Mouse (Mus musculus): ENCODE results near the gene Cnpy3.

The Cnpy3 gene

DNA sequence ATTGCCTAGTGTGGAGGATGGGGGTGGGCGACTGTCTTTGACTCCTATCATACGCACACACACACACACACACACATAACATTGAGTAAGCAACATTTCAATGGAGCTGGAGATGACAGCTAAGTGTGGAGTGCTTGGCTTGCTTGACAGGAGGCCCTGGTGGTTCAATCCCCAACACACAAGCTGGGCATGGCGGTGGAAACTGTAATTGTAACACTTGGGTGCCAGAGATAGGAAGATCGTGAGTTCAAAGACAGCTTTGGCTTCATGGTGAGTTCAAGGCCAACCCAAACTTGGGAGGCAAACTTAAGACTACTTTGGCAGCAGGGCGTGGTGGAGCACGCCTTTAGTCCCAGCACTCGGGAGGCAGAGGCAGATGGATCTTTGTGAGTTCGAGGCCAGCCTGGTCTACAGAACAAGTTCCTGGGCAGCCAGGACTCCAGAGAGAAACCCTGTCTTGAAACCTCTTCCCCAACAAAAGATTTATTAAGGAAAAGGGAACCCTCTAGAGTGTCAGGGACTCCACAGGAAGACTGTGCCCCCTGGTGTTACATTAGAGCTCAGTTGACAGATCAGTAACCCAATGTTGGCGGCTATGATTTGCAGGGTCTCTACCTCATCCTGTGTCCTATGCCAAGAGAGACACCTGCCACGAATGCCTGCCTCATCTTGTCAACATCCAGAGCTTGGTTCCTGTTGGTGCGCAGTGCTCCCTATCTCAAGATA lies 37.1 kb downstream of the Cnpy3 start:
- peak; percentile 76 for DNase-seq (ENCODE audit: low read depth, low spot score)

DNA sequence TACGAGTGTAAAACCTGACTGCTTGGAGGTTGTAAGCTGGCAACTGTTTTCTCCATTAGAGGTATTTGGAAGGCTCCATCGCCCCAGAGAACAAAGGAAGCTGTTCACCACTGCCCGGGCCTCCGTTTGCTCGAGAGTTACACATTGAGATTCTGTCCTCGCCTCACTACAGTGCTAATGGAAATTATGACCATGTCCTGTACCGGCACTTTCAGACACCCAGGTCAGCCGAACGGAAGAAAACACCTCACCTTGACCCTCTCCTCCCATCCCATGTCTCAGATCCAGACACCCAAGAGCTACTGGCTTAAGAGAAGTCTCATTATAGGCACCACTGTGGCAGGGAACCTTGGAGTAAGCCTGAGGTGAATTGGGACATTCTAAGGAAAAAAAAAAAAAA lies 38.2 kb downstream of the Cnpy3 start:
- DNase-seq (ENCODE audit: low read depth, low spot score), result no peak

DNA sequence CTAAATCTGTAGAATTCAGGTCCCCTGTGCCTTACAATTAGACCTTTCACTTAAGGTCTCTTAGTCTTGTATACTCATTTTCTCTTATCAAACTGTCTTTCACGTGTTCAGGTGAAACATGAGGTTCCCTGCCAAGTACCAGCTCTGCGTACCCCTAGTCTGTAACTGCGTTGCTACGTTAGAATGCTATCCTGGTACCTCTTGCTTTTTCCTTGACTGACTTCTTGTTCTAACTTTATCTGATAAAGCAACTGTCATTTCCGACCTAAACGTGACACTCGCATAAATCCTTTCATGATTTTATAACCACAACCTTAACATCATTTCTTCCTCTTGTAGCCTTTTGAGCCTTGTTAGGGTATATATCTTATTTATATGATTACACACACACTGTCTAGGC lies 39.6 kb downstream of the Cnpy3 start:
- DNase-seq (ENCODE audit: low read depth, low spot score), result no peak

DNA sequence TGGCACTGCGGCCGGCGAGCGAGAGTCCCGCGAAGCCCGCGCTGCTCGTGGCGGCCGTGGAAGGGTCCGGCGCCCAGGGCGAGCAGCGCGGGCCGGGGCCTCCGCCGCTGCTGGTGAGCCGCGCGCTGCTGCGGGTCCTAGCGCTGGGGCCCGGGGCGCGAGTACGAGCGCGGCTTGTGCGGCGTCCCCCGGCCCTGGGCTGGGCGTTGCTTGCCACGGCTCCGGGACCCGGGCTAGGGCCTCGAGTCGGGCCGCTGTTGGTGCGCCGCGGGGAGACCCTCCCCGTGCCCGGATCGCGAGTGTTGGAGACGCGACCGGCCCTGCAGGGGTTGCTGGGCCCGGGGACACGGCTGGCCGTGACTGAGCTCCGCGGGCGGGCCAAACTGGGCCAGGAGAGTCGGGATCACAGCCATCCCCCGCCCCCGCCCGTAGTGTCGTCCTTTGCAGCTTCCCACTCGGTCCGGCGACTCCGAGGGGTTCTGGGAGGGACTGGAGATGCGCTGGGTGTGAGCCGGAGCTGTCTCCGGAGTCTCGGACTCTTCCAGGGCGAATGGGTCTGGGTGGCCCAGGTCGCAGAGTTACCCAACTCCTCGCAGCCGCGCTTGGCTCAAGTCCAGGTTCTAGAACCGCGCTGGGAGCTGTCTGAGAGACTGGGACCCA lies 40.3 kb downstream of the Cnpy3 start:
- DNase-seq (ENCODE audit: low read depth, low spot score), result no peak

DNA sequence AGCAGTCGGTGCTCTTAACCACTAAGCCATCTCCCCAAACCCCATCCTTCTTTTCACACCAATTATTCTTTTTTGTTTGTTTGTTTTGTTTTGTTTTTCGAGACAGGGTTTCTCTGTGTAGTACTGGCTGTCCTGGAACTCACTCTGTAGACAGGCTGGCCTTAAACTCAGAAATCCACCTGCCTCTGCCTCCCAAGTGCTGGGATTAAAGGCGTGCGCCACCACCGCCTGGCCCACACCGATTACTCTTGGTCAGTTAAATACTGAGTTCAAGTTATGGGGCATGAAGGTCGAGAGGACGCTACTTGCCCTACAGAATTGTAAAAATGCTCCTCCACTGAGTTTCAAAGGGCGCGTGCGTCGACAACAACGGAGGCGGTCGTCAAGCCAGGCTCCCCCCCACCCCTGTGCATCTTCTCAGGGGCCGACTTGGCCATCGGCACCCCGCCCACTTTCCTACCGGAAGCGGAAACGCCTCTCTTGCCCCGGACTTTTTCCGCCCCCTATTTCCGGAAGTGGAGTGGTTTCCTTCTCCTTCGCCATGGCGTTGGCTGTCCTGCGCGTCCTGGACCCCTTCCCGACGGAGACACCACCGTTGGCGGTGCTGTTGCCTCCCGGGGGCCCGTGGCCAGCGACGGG lies 40.9 kb downstream of the Cnpy3 start, which contains the start of gene Pex6:
Gene Pex6, plus strand, starts transcription at position 505 of the 639 bp plus-strand sequence.
- peak; percentile 93 for DNase-seq (ENCODE audit: low read depth, low spot score)

DNA sequence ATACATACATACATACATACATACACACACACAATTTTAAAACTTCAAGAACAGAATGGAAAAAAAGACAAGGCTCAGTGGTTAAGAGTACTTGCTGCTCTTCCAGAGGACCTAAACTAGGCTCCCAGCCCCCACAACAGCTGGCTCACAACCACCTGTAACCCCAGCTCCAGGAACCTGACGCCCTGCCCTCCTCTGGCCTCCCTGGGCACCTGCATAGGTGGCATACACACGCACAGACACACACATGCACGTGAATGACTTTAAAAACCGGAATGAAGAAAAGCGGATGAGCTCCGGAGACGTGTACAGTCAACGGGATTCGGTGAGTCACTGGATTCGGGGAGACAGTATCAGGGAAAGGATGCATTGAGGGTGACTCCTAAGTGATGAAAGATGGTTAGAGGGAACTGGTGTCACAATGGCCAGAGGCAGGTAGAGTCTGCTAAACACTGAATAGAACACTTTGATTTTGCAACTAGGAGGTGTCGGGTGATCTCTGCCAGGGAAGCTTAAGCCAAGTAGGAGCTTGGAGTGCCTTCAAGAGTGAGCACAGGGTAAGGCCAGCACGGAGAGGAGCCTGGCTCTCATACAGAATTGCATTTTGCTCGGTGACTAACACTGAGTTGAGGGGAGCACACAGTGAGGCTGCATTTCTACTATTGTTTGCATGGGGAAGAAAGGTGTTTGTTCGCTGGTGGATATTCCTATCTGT lies 45.5 kb downstream of the Cnpy3 start:
- no peak for DNase-seq (ENCODE audit: low read depth, low spot score)

DNA sequence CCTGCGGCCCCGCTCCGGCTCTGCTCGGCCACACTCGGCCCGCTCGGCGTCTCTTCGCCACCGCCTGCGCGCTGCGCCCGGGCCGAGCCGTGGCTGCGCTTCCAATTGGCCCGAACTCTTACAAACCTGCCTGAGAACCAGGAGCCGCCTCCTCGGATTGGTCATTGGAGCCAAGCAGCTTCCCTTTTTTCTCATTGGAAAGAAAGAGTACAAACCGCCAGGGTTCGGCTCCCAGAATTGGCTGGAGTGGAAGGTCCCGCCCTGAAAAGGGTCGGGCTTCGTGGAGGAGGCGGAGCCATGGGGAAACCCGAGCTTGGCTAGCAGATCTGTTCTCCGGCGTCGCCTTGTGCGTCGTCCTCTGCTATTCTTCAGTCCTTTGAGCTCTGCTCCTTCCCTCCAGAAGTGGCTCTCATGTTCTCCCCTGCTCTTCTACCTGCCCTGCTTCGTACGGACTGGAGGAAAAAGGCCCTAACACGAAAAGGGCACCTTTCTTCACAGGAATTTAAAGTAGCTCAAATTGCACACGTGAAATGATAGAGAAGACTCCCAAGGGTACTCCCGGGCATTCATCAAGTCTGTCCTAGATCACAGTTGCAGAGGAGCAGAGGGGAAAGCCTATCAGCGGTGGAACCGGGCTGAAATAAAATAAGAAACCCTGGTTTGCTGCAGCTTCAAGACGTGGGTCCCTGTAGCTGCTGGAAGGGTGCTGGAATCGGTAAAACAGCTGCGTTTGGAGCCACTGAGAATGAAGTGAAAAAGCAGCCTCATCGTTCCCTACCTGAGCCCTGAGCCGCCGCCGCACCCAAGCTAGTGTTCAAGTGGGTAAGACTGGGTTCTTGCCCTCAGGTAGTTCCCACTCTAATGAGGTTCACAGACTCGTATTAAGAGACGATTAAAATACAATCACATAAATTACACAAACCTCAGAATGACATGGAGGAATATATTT lies 46.9 kb downstream of the Cnpy3 start, which contains the start of gene Ppp2r5d:
Gene Ppp2r5d, minus strand, starts transcription at position 225 of the 949 bp plus-strand sequence.
- DNase-seq (ENCODE audit: low read depth, low spot score), result peak; percentile 97

DNA sequence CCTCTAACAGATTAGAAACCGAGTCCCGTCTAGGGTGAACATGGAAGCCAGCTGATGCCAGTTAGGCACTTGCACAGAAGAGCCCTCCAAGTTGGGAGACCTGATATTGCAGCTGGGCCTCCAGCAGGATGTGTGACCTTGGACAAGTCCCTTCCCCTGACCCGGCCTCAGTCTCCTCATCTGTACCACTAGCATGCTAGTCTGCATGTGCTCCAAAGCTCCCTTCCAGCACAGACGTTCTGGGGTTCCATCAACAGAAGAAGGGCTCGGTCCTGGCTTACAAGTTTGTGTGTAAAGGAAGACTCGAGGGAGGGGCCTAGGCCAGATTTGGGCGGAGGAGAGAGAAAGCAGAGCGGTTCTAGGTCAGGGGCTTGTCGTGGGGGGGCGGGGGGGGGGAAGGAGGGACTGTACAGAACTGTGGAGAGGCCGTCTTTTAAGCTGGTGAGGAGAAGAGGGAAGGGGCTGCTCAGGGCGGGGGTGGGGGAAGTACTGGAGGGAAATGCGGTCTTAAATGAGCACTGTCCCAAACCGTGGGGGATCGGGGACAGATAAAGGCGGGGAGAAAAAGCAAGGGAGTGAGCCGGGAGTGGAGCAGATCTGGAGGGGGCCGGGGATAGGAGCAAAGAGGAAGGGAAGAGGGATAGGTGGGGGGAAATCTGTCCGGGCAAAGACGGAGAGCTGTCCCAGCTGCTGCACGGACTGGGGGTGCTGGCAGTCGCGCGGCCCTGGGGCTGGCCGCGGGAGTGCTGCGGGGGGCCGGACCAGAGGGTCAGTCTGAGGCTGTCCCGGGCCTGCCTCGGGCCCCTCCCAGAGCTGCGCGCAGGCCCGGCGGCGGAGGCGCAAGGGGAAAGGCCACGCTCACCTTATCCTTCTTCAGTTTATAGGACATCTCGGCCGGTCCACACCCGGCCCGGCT lies 47.8 kb downstream of the Cnpy3 start:
- DNase-seq (ENCODE audit: low read depth, low spot score), result no peak

DNA sequence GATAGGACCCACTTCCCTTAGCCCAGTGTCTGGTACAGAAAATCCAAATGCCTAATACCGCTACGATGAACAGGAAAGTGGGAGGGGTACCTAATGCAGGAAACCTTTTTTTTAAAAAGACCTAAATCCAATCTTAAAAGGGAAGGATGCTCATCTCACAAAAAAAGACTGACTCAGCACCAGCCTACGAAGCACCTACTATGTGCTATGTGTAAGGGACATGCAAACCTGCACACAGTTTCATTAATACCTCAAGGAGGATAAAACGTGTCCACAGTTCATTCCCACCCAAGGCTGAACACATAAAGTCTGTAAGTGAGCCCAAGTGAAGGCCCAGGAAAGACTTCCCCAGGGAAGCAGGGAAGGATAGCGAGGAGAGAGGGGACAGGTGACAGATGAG lies 49.5 kb downstream of the Cnpy3 start:
- no peak for DNase-seq (ENCODE audit: low read depth, low spot score)

DNA sequence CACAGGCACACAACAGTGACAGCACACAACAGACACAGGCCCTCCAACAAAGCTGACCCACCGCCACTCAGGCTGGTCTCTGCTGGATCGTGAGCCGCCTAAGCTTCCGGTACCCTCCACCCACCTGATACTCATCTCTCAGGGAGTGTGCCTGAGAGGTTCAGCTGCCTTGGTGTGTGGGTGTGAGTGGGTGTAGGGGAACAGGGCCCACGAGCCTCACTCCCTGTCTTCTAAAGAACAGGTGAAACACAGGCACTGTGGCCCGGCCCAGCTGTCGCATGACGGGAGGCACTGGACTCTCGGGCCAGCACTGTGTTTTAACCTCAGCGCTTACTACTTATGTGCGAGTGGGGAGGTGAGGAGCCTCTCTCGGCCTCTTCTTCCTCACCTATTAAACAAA lies 49.9 kb downstream of the Cnpy3 start:
- no peak for DNase-seq (ENCODE audit: low read depth, low spot score)

DNA sequence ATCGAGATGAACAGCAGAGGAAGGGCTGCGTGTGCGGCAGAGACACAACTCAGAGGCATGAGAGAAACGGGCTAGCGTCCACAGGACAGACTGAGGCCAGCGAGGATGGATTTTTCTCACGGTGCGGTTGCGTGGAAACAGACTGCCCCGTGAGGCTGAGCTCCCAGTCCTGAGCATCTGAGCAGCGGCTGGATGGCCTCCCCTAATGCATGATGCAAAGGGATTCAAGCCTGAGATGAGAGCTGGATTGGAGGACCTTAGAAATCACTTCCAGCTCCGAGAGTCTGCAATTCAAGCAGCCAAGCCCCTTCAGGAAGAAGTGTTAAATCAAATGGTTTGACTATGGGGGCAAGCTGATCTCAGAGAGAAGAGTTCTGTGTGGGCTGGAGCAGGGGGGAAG lies 50.5 kb downstream of the Cnpy3 start:
- no peak for DNase-seq (ENCODE audit: low read depth, low spot score)

DNA sequence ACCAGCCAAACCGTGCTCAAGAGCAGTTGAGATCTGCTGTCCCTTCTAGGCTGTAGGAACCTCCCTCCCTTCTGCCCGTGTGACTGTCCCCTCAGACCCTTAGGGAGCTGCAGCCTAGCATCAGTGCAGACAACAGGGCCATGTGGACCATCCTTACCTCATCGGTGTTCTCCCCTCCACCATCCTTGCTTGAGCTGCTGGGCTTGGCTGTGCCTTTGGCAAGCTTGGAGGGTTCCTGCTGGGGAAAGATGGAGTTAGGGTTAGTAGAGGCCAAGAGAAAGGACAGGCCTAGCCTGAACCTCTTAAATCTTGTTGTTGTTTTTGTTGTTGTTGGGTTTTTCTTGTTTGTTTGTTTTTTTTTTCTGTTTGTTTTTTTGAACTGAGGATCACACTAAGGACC lies 52.1 kb downstream of the Cnpy3 start:
- no peak for DNase-seq (ENCODE audit: low read depth, low spot score)

DNA sequence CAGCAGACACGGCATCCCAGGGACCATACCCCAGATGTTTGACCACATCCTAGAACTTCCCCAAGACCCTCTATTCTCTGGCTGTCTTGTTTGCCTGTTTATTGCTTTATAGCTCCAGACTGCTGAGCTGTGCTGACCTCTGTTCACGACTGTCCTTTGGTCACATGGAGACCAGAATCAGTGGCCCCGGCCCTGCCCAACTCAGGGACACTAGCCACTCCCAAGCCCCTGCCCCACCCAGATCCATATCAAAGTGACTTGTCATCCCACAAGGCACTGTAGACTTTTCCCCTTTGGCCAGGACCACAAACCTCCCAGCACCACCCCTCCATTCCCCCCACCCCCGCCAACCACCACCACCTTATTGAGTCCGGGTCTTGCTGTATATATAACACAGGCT lies 52.8 kb downstream of the Cnpy3 start:
- no peak for DNase-seq (ENCODE audit: low read depth, low spot score)

DNA sequence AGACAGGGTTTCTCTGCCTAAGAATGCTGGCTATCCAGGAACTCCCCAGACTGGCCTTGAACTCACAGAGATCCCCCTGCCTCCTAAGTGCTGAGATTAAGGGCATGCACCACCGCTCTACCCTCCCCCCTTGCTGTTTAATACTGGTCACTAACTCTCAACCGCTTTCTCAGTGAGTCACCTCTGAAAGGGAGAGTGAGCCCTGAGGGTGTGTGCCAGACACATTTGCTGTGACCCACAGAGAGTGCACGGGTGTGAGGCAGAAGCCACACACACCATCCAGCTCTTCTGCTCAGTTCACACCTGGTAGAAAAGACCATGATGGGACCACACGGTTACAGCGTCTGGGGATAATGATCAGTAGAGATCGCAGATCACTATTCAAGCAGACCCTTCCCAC lies 53.5 kb downstream of the Cnpy3 start:
- no peak for DNase-seq (ENCODE audit: low read depth, low spot score)

DNA sequence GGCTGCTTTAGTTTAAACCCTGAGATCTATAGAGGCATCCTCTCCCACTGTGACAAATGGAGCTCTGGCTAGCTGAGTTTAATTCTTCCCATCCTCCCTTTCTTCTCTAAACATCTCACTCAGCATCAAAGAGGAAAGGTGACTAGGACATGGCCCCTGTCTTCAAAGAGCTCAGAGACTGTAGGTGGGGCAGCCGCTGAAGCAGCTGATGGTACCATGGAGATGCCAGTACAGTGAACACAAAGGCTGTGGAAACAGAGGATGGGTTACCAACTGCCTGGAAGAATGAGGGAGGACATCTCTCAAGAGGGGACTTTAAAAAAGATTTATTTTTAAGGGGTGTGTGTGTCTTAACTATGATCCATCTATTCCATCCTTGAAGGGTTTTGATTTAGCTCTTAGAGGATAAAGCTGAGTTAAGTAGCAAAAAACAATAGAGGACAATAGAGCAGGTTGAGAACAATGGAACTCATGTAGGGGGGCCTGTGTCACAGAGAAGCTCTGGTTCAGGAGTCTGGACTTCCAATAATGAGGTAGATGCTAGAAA lies 57.4 kb downstream of the Cnpy3 start:
- no peak for DNase-seq (ENCODE audit: low read depth, low spot score)

DNA sequence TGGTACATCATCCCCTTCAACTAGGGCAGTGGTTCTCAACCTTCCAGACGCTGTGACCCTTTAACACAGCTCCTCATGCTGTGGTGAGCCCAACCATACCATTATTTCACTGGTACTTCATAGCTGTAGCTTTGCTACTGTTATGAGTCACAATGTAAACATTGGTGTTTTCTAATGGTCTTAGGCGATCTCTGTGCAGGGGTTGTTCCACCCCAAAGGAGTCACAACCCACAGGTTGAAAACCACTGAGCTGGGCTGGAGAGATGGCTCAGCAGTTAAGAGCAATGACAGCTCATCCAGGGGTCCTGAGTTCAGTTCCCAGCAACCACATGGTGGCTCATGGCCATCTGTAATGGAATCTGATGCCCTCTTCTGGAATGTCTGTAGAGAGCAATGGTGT lies 60.6 kb downstream of the Cnpy3 start:
- no peak for DNase-seq (ENCODE audit: low read depth, low spot score)

DNA sequence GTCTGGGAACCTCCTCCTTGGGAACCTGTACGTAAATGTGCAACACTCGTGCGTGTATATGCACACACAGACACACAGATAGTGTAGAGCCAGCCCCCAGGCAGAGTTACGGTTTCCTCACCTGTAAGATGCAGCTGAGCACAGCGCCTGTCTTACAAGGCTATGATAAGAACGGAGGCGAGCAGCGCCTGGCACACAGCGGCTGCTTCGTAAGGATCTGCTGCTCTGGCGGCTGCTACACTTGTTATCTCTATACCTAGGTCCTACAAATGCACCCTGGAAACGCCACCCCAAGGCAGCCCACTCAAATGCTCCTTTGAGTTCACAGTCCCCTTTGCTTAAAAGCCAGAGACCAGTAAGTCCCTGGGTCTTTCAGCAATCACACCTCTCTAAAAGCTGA lies 61.3 kb downstream of the Cnpy3 start:
- DNase-seq (ENCODE audit: low read depth, low spot score), result no peak

DNA sequence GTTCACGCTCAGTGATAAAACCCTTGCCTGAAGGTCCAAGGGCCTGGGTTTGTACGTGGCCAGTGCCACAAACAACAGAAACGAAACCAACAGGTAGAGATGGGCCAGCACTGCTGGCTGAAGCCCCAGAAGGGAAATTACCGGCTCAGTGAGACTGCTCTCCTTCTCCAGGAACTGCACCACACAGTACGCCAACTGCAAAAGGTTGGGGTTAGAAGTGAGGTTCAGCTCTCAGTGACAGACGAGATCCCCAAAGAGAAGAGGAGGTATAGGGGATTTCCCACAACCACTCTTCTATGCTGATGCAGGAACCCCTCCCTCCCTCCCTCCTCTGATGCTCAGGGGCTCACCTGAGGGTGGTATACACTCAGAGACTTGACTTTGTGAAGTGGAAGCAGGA lies 66.1 kb downstream of the Cnpy3 start:
- no peak for DNase-seq (ENCODE audit: low read depth, low spot score)
